Mouse (Mus musculus) embryonic facial prominence, embryonic 15.5 days (tissue): ENCODE results near the gene Nbea. TPM values are rescaled to one million over a fixed set of nuclear protein-coding genes. Genes with fewer than 3 reads are reported as not detected.

ENCODE experiments used
- ATAC-seq: fragments of 200-750 bp; cut with Nextera tagmentation; 2 replicates; pipeline ENCODE4 v1.8.0; 2017; ENCODE audit warnings: low read depth, moderate TSS enrichment; ENCODE audit not compliant: insufficient number of reproducible peaks, low FRiP score, low TSS enrichment
- H3K27ac ChIP-seq: fragments of 300-500 bp; sonication (generic); replicated peaks from 2 replicates; pipeline ENCODE4 v1.5.1; 2015; ENCODE audit warnings: mild to moderate bottlenecking, inconsistent platforms
- H3K27me3 ChIP-seq: fragments of 300-500 bp; sonication (generic); 2 replicates; pipeline ENCODE4 v1.6.1; 2015; ENCODE audit warnings: inconsistent platforms
- H3K36me3 ChIP-seq: fragments of 300-500 bp; sonication (generic); 2 replicates; pipeline ENCODE4 v1.6.1; 2015; ENCODE audit warnings: mild to moderate bottlenecking, inconsistent platforms
- H3K4me1 ChIP-seq: fragments of 300-500 bp; sonication (generic); 2 replicates; pipeline ENCODE4 v1.6.1; 2015; ENCODE audit warnings: inconsistent platforms
- H3K4me2 ChIP-seq: fragments of 300-500 bp; sonication (generic); replicated peaks from 2 replicates; pipeline ENCODE4 v1.6.1; 2015; ENCODE audit warnings: mild to moderate bottlenecking, inconsistent platforms
- H3K4me3 ChIP-seq: fragments of 300-500 bp; sonication (generic); replicated peaks from 2 replicates; pipeline ENCODE4 v1.5.1; 2015; ENCODE audit warnings: mild to moderate bottlenecking, inconsistent platforms
- H3K9ac ChIP-seq: fragments of 300-500 bp; sonication (generic); 2 replicates; pipeline ENCODE4 v1.6.1; 2015; ENCODE audit warnings: inconsistent platforms
- H3K9me3 ChIP-seq: fragments of 300-500 bp; sonication (generic); replicated peaks from 2 replicates; pipeline ENCODE4 v1.6.1; 2016; ENCODE audit warnings: inconsistent platforms
- WGBS: fragments of 180-500 bp; shearing (Covaris S2); methylation state at CpG from one replicate; pipeline ENCODE4 v1.1.7; 2015; 5-methylcytosine and 5-hydroxymethylcytosine counted together
- polyA plus RNA-seq: library from polyadenylated mRNA; unstranded; fragments of >200 nt; fragmentation: Nextera tagmentation; extraction: Ambion mirVana; gene quantifications from 2 replicates; pipeline ENCODE4 v1.2.1, GENCODE M21; 2015

Gene Nbea
- polyA plus RNA-seq, 1 experiment from 2014 or later, result 13.3 TPM

GRCm38 (mm10) chr3:55782056-55782687 is 401.3 kb downstream of the Nbea start, which contains the start of gene Mab21l1:
Gene Mab21l1, plus strand, starts transcription at chr3:55782510.
- H3K4me2 ChIP-seq, result peak within 1 kb of the TSS; percentile 61
- peaks cover 22% of the 10 kb centered on the region for H3K4me1 ChIP-seq
- peak within 1 kb of the TSS; percentile 87 for H3K27ac ChIP-seq
- no peaks in the 10 kb centered on the region for H3K9me3 ChIP-seq
- peaks cover 21% of the 10 kb centered on the region for H3K27me3 ChIP-seq
- ATAC-seq, result peak; percentile 81
- no peaks in the 10 kb centered on the region for H3K36me3 ChIP-seq
- H3K9ac ChIP-seq, result peak within 1 kb of the TSS; percentile 55
- 6% methylated on average over 16 of the region's 16 CpGs for WGBS
- H3K4me3 ChIP-seq, result peak within 1 kb of the TSS; percentile 51

- H3K4me1 ChIP-seq, result peaks cover 22% of the 10 kb centered on the region
- H3K9me3 ChIP-seq, result no peaks in the 10 kb centered on the region
- H3K4me3 ChIP-seq, result peak overlapping the region; percentile 51
- no peak overlapping the region for H3K9ac ChIP-seq
- H3K27me3 ChIP-seq, result peaks cover 21% of the 10 kb centered on the region
- ATAC-seq, result no peak
- peak overlapping the region; percentile 61 for H3K4me2 ChIP-seq
- H3K27ac ChIP-seq, result peak overlapping the region; percentile 87
- H3K36me3 ChIP-seq, result no peaks in the 10 kb centered on the region
- WGBS, result 30% methylated on average over 5 of the region's 5 CpGs
Observed at GRCm38 (mm10) chr3:55781429-55782055, 402.0 kb downstream of the Nbea start.

GRCm38 (mm10) chr3:55780120-55781070 is 403.1 kb downstream of the Nbea start:
- Histone ChIP-seq H3K4me1 (peaks cover 22% of the 10 kb centered on the region), H3K4me2 (peak overlapping the region; percentile 61), H3K9ac (peak overlapping the region; percentile 35), H3K36me3 (no peaks in the 10 kb centered on the region), H3K27me3 (peaks cover 14% of the 10 kb centered on the region), H3K27ac (peak overlapping the region; percentile 68), H3K4me3 (peak overlapping the region; percentile 38), H3K9me3 (no peaks in the 10 kb centered on the region)
- WGBS, result 7% methylated on average over 53 of the region's 53 CpGs
- no peak for ATAC-seq

- ATAC-seq, result no peak
- Histone ChIP-seq H3K9me3 (no peaks in the 10 kb centered on the region), H3K27ac (peak overlapping the region; percentile 61; the same call in 1 of the 2 replicates), H3K4me1 (peaks cover 22% of the 10 kb centered on the region), H3K27me3 (peaks cover 14% of the 10 kb centered on the region), H3K4me3 (no peak overlapping the region), H3K4me2 (peak overlapping the region; percentile 19; the same call in 1 of the 2 replicates), H3K36me3 (no peaks in the 10 kb centered on the region), H3K9ac (no peak overlapping the region)
- 43% methylated on average over 8 of the region's 8 CpGs for WGBS
Observed at GRCm38 (mm10) chr3:55778764-55779730, 404.5 kb downstream of the Nbea start.

- H3K4me3 ChIP-seq, result no peak overlapping the region
- H3K27me3 ChIP-seq, result peaks cover 14% of the 10 kb centered on the region
- H3K9me3 ChIP-seq, result no peaks in the 10 kb centered on the region
- H3K27ac ChIP-seq, result no peak overlapping the region
- no peak overlapping the region for H3K4me2 ChIP-seq
- H3K36me3 ChIP-seq, result no peaks in the 10 kb centered on the region
- no peak for ATAC-seq
- WGBS, result 76% methylated on average over 4 of the region's 4 CpGs
- H3K4me1 ChIP-seq, result peaks cover 18% of the 10 kb centered on the region
- H3K9ac ChIP-seq, result no peak overlapping the region
Observed at GRCm38 (mm10) chr3:55777501-55777900, 406.0 kb downstream of the Nbea start.

GRCm38 (mm10) chr3:55775753-55776152 is 407.7 kb downstream of the Nbea start:
- Histone ChIP-seq H3K27ac (no peak overlapping the region), H3K9me3 (no peaks in the 10 kb centered on the region), H3K4me3 (no peak overlapping the region), H3K4me2 (no peak overlapping the region), H3K36me3 (no peaks in the 10 kb centered on the region), H3K27me3 (peaks cover 6% of the 10 kb centered on the region), H3K9ac (no peak overlapping the region), H3K4me1 (peaks cover 9% of the 10 kb centered on the region)
- no peak for ATAC-seq
- WGBS, result 73% methylated on average over 6 of the region's 6 CpGs

GRCm38 (mm10) chr3:55775245-55775644 is 408.3 kb downstream of the Nbea start:
- H3K9me3 ChIP-seq, result no peaks in the 10 kb centered on the region
- H3K27me3 ChIP-seq, result peaks cover under 1% of the 10 kb centered on the region; the same call in 1 of the 2 replicates
- H3K4me1 ChIP-seq, result peaks cover 4% of the 10 kb centered on the region; the same call in 1 of the 2 replicates
- H3K9ac ChIP-seq, result no peak overlapping the region
- ATAC-seq, result no peak
- no peak overlapping the region for H3K4me2 ChIP-seq
- H3K27ac ChIP-seq, result no peak overlapping the region
- no peak overlapping the region for H3K4me3 ChIP-seq
- WGBS, result 30% methylated on average over 7 of the region's 7 CpGs
- H3K36me3 ChIP-seq, result no peaks in the 10 kb centered on the region

- WGBS, result 50% methylated on average over 6 of the region's 6 CpGs
- ATAC-seq, result no peak
- H3K9ac ChIP-seq, result no peak overlapping the region
Observed at GRCm38 (mm10) chr3:55774203-55774602, 409.3 kb downstream of the Nbea start.

GRCm38 (mm10) chr3:55769308-55769707 is 414.2 kb downstream of the Nbea start:
- no peaks in the 10 kb centered on the region for H3K4me1 ChIP-seq
- no peak overlapping the region for H3K4me3 ChIP-seq
- H3K4me2 ChIP-seq, result no peak overlapping the region
- no peaks in the 10 kb centered on the region for H3K36me3 ChIP-seq
- no peaks in the 10 kb centered on the region for H3K9me3 ChIP-seq
- ATAC-seq, result no peak
- no peak overlapping the region for H3K27ac ChIP-seq
- 68% methylated on average over 2 of the region's 2 CpGs for WGBS
- no peak overlapping the region for H3K9ac ChIP-seq
- no peaks in the 10 kb centered on the region for H3K27me3 ChIP-seq

More at GRCm38 (mm10) chr3:55774203-55774602, 409.3 kb downstream of the Nbea start:
- Histone ChIP-seq H3K36me3 (no peaks in the 10 kb centered on the region), H3K4me1 (no peaks in the 10 kb centered on the region), H3K4me3 (no peak overlapping the region), H3K9me3 (no peaks in the 10 kb centered on the region), H3K27me3 (no peaks in the 10 kb centered on the region; the same call in 1 of the 2 replicates), H3K27ac (no peak overlapping the region), H3K4me2 (no peak overlapping the region)

GRCm38 (mm10) chr3:55768654-55769053 is 414.8 kb downstream of the Nbea start:
- Histone ChIP-seq H3K4me3 (no peak overlapping the region), H3K9ac (no peak overlapping the region), H3K27ac (no peak overlapping the region), H3K4me2 (no peak overlapping the region), H3K9me3 (no peaks in the 10 kb centered on the region), H3K27me3 (no peaks in the 10 kb centered on the region), H3K4me1 (no peaks in the 10 kb centered on the region), H3K36me3 (no peaks in the 10 kb centered on the region)
- WGBS, result 84% methylated on average over 2 of the region's 2 CpGs
- ATAC-seq, result no peak
